Mouse (Mus musculus) ES-Bruce4 (cell line): ENCODE data around the gene Vwce. TPM values are rescaled to one million over a fixed set of nuclear protein-coding genes. Genes with fewer than 3 reads are reported as not detected.

Experiments
- H3K27ac ChIP-seq: 2 replicates; pipeline ENCODE4 v1.5.1; 2012; ENCODE audit warnings: low read length, inconsistent platforms; ENCODE audit not compliant: insufficient read depth
- H3K27me3 ChIP-seq: 2 replicates; pipeline ENCODE4 v1.6.1; 2012; ENCODE audit warnings: mild to moderate bottlenecking, low read length, inconsistent platforms; ENCODE audit not compliant: control insufficient read depth, poor library complexity, insufficient read depth, severe bottlenecking
- H3K36me3 ChIP-seq: 2 replicates; pipeline ENCODE4 v1.6.1; 2012; ENCODE audit warnings: inconsistent platforms, mild to moderate bottlenecking, low read length, moderate library complexity; ENCODE audit not compliant: control insufficient read depth, poor library complexity, insufficient read depth, severe bottlenecking
- H3K4me1 ChIP-seq: one replicate; pipeline ENCODE4 v1.8.1; 2011; ENCODE audit warnings: low read length; ENCODE audit not compliant: control insufficient read depth, insufficient read depth
- H3K4me3 ChIP-seq: 2 replicates; pipeline ENCODE4 v1.5.1; 2011; ENCODE audit warnings: low read depth, mild to moderate bottlenecking, low read length
- H3K9ac ChIP-seq: 2 replicates; pipeline ENCODE4 v1.6.1; 2012; ENCODE audit warnings: low read depth, mild to moderate bottlenecking, inconsistent platforms; ENCODE audit not compliant: poor library complexity, severe bottlenecking
- H3K9me3 ChIP-seq: replicated peaks from 2 replicates; pipeline ENCODE4 v1.6.1; 2012; ENCODE audit warnings: mild to moderate bottlenecking, low read length, inconsistent platforms; ENCODE audit not compliant: control insufficient read depth, poor library complexity, insufficient read depth, severe bottlenecking
- CTCF ChIP-seq: IDR thresholded peaks from one replicate; pipeline ENCODE4 v1.8.1; 2011; ENCODE audit warnings: low read depth, low read length
- EP300 ChIP-seq: IDR thresholded peaks from 2 replicates; pipeline ENCODE4 v1.6.1; 2011; ENCODE audit warnings: low read depth, low read length; ENCODE audit not compliant: insufficient read depth
- POLR2A ChIP-seq: IDR thresholded peaks from one replicate; pipeline ENCODE4 v1.8.1; 2011; ENCODE audit warnings: low read length; ENCODE audit not compliant: insufficient read depth
- polyA plus RNA-seq: library from polyadenylated mRNA; stranded (reverse); fragments of >200 nt; gene quantifications from 2 replicates; pipeline ENCODE4 v1.2.4, GENCODE M21; 2011; ENCODE audit warnings: low read depth; ENCODE audit not compliant: missing spikeins, insufficient read depth, insufficient read length

Vwce gene
- 1.9 and 2.0 TPM in 2 replicates for polyA plus RNA-seq

GRCm38 (mm10) chr19:10634106-10634871 is at the start of gene Vwce:
Vwce (plus strand) TSS chr19:10634213.
- Histone ChIP-seq H3K4me3 (peak within 1 kb of the TSS; percentile 63), H3K9ac (peak within 1 kb of the TSS; percentile 59), H3K4me1 (no peaks in the 10 kb centered on the region), H3K27me3 (no peaks in the 10 kb centered on the region), H3K27ac (no peak within 1 kb of the TSS), H3K9me3 (no peaks in the 10 kb centered on the region), H3K36me3 (peaks cover 7% of the 10 kb centered on the region)
- TF ChIP-seq CTCF (peak; percentile 44), POLR2A (no peak)

GRCm38 (mm10) chr19:10585112-10585511 is 48.9 kb upstream of the Vwce start:
- H3K4me1 ChIP-seq, result no peaks in the 10 kb centered on the region
- TF ChIP-seq CTCF, result no peak
- no peak for TF ChIP-seq EP300
- no peak for TF ChIP-seq POLR2A
- H3K9me3 ChIP-seq, result no peaks in the 10 kb centered on the region
- no peaks in the 10 kb centered on the region for H3K27me3 ChIP-seq
- H3K4me3 ChIP-seq, result no peak overlapping the region
- no peak overlapping the region for H3K27ac ChIP-seq
- H3K36me3 ChIP-seq, result no peaks in the 10 kb centered on the region
- H3K9ac ChIP-seq, result no peak overlapping the region

- H3K9me3 ChIP-seq, result no peaks in the 10 kb centered on the region
- no peak overlapping the region for H3K9ac ChIP-seq
- H3K36me3 ChIP-seq, result no peaks in the 10 kb centered on the region
- no peak overlapping the region for H3K27ac ChIP-seq
- H3K4me1 ChIP-seq, result no peaks in the 10 kb centered on the region
- TF ChIP-seq POLR2A (no peak), EP300 (no peak), CTCF (no peak)
- no peaks in the 10 kb centered on the region for H3K27me3 ChIP-seq
- H3K4me3 ChIP-seq, result no peak overlapping the region
Measured at GRCm38 (mm10) chr19:10587231-10587630, 46.8 kb upstream of the Vwce start.

GRCm38 (mm10) chr19:10589127-10589857 is 44.7 kb upstream of the Vwce start:
- no peak overlapping the region for H3K9ac ChIP-seq

DNA sequence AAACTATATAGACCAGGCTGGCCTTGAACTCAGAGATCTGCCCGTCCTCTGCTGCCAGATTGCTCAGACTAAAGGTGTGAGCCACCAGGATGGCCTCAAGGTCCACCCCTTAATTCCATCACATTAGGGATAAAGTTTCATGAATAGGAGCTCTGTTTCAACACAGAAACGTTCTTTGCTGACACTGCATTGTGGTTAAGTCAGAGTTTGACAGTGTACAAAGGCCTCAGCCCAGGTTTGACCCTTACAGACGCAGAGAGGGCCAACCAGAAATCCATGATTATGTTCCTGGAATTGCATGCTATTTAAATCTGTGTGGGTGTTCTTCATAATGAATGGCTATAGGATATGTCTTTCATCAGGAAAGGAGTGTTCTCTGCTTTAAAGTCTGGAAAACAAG is 43.7 kb upstream of the Vwce start:
- Histone ChIP-seq H3K36me3 (no peaks in the 10 kb centered on the region), H3K4me1 (no peaks in the 10 kb centered on the region), H3K4me3 (no peak overlapping the region), H3K27ac (no peak overlapping the region), H3K9ac (no peak overlapping the region), H3K9me3 (no peaks in the 10 kb centered on the region), H3K27me3 (no peaks in the 10 kb centered on the region)
- no peak for TF ChIP-seq POLR2A
- TF ChIP-seq EP300, result no peak
- no peak for TF ChIP-seq CTCF

More at GRCm38 (mm10) chr19:10589127-10589857, 44.7 kb upstream of the Vwce start:
- no peak for TF ChIP-seq EP300
- no peak for TF ChIP-seq POLR2A
- no peak for TF ChIP-seq CTCF
- Histone ChIP-seq H3K9me3 (no peaks in the 10 kb centered on the region), H3K36me3 (no peaks in the 10 kb centered on the region), H3K4me1 (no peaks in the 10 kb centered on the region), H3K27me3 (no peaks in the 10 kb centered on the region), H3K27ac (no peak overlapping the region), H3K4me3 (no peak overlapping the region)
